Mouse (Mus musculus): ENCODE data around the gene Rabggta.

GRCm38 (mm10) chr14:55758363-55758784 lies 36.3 kb upstream of the Rabggta start, which contains the start of gene Cideb:
- no peak for TF ChIP-seq POLR2A (IDR thresholded peaks at IDR 0.05; ENCODE audit: insufficient read depth, low read depth, low read length)
- TF ChIP-seq CTCF (IDR thresholded peaks at IDR 0.05): peak; percentile 83
